ENCODE assay signal across 13 mouse cellular contexts in genomic region chr17:87958283-87958682, GRCm38 (mm10). TPM values are rescaled to one million over a fixed set of nuclear protein-coding genes. Genes with fewer than 3 reads are reported as not detected.
DNase-seq lines count a peak whose midpoint lies in the region; ATAC-seq and TF ChIP-seq lines count a peak whose summit lies in the region.
"Had no signal": no experiment of that assay in that cellular context is flagged by ENCODE, and none has a peak within 500 bp of the region (broad histone marks: within the 10 kb centered on the region; RNA-seq: fewer than 3 reads in every experiment).

No protein-coding gene starts in this region.

- TF ChIP-seq POLR2A in ES-Bruce4 (IDR thresholded peaks at IDR 0.05; ENCODE audit: insufficient read depth, low read length), result no peak

- ATAC-seq in limb, embryonic 11.5 days (ENCODE audit: insufficient number of reproducible peaks, low FRiP score, low TSS enrichment, low read depth), result no peak

- H3K4me1 ChIP-seq in limb, embryonic 11.5 days (ENCODE audit: control insufficient read depth, insufficient read depth, low read length), result no peaks in the 10 kb centered on the region
- H3K4me1 ChIP-seq in limb, embryonic 10.5 days, result no peaks in the 10 kb centered on the region; the same call in 1 of the 2 replicates
- H3K4me1 ChIP-seq in ES-Bruce4 (ENCODE audit: control insufficient read depth, insufficient read depth, low read length), result no peaks in the 10 kb centered on the region
- no peaks in the 10 kb centered on the region for H3K4me1 ChIP-seq in midbrain, embryonic 10.5 days

- no peak overlapping the region for H3K4me2 ChIP-seq in limb, embryonic 11.5 days (ENCODE audit: low read depth, severe bottlenecking)

- no peak overlapping the region for H3K4me3 ChIP-seq in limb, embryonic 11.5 days (ENCODE audit: low read depth, low read length)
- H3K4me3 ChIP-seq in limb, embryonic 10.5 days, result no peak overlapping the region
- no peak overlapping the region for H3K4me3 ChIP-seq in ES-Bruce4 (ENCODE audit: low read depth, low read length)
- no peak overlapping the region for H3K4me3 ChIP-seq in midbrain, embryonic 10.5 days

- TF ChIP-seq EP300 in ES-Bruce4 (IDR thresholded peaks at IDR 0.05; ENCODE audit: insufficient read depth, low read depth, low read length), result no peak

- peak; percentile 72 for TF ChIP-seq CTCF in ES-Bruce4 (IDR thresholded peaks at IDR 0.05; ENCODE audit: low read depth, low read length)

- H3K27me3 ChIP-seq in limb, embryonic 11.5 days (ENCODE audit: control insufficient read depth, insufficient read depth, low read length), result no peaks in the 10 kb centered on the region
- no peaks in the 10 kb centered on the region for H3K27me3 ChIP-seq in limb, embryonic 10.5 days (ENCODE audit: low read depth, poor library complexity, severe bottlenecking)
- H3K27me3 ChIP-seq in ES-Bruce4 (ENCODE audit: control insufficient read depth, insufficient read depth, low read length, poor library complexity, severe bottlenecking), result no peaks in the 10 kb centered on the region
- no peaks in the 10 kb centered on the region for H3K27me3 ChIP-seq in midbrain, embryonic 10.5 days (ENCODE audit: low read depth, poor library complexity, severe bottlenecking)

- peak; percentile 33 to 40 for DNase-seq in cerebellum, postnatal 10 days
- no peak for DNase-seq in cerebellum, adult 11 months
- DNase-seq in limb, embryonic 11.5 days (ENCODE audit: low spot score), result peak; percentile 41
- no peak for DNase-seq in limb, embryonic 10.5 days (ENCODE audit: low spot score)
- peak; percentile 25 for DNase-seq in retina, postnatal 1 day
- no peak for DNase-seq in heart, adult 8-10 months (ENCODE audit: low spot score)
- DNase-seq in midbrain, embryonic 10.5 days (ENCODE audit: low spot score), result no peak
- DNase-seq: heart, adult 18-20 months; kidney, adult 18-20 months had no signal

- H3K9me3 ChIP-seq in limb, embryonic 11.5 days (ENCODE audit: control insufficient read depth, low read length), result no peaks in the 10 kb centered on the region
- no peaks in the 10 kb centered on the region for H3K9me3 ChIP-seq in limb, embryonic 10.5 days (replicated peaks)
- peaks cover 16% of the 10 kb centered on the region for H3K9me3 ChIP-seq in ES-Bruce4 (replicated peaks; ENCODE audit: control insufficient read depth, insufficient read depth, low read length, poor library complexity, severe bottlenecking)
- H3K9me3 ChIP-seq in midbrain, embryonic 10.5 days (replicated peaks), result peaks cover 12% of the 10 kb centered on the region; the same call in 1 of the 2 replicates

- H3K36me3 ChIP-seq in limb, embryonic 11.5 days (ENCODE audit: control insufficient read depth, insufficient read depth, low read length), result no peaks in the 10 kb centered on the region
- H3K36me3 ChIP-seq in limb, embryonic 10.5 days, result no peaks in the 10 kb centered on the region
- no peaks in the 10 kb centered on the region for H3K36me3 ChIP-seq in ES-Bruce4 (ENCODE audit: control insufficient read depth, insufficient read depth, low read length, poor library complexity, severe bottlenecking)
- H3K36me3 ChIP-seq in midbrain, embryonic 10.5 days, result no peaks in the 10 kb centered on the region

- H3K9ac ChIP-seq in limb, embryonic 11.5 days (ENCODE audit: low read length), result no peak overlapping the region
- no peak overlapping the region for H3K9ac ChIP-seq in ES-Bruce4 (ENCODE audit: low read depth, poor library complexity, severe bottlenecking)

- no peak overlapping the region for H3K27ac ChIP-seq in limb, embryonic 11.5 days (replicated peaks; ENCODE audit: low read depth, low read length)
- H3K27ac ChIP-seq in limb, embryonic 10.5 days, result no peak overlapping the region
- H3K27ac ChIP-seq in ES-Bruce4 (ENCODE audit: insufficient read depth, low read length), result no peak overlapping the region
- no peak overlapping the region for H3K27ac ChIP-seq in midbrain, embryonic 10.5 days (replicated peaks)

- WGBS in limb, embryonic 11.5 days, result 70% methylated on average over 8 of the region's 8 CpGs
- WGBS in limb, embryonic 10.5 days, result 69% methylated on average over 8 of the region's 8 CpGs
- 63% methylated on average over 8 of the region's 8 CpGs for WGBS in midbrain, embryonic 10.5 days

RNA-seq across cellular contexts. Expression of gene Msh6, which starts 16.6 kb away (rescaled TPM):
- 95.7 and 105 TPM in 2 replicates for polyA plus RNA-seq in limb, embryonic 11.5 days (2014; fragmentation: Nextera tagmentation; extraction: Ambion mirVana)
- 93.6 and 104 TPM in 2 replicates for polyA plus RNA-seq in limb, embryonic 10.5 days (2016; fragmentation: Nextera tagmentation; extraction: Ambion mirVana)
- polyA plus RNA-seq in ES-Bruce4 (2011; ENCODE audit: insufficient read depth, insufficient read length, low read depth, missing spikeins), result 421 and 452 TPM in 2 replicates
- total RNA-seq in heart, adult 8-10 months (2022), result 10 to 100 TPM in 2 of 4 experiments, 1 to 10 TPM in 2; 6.8 to 11.8 (median 9.8) TPM
- 91.3 and 95.8 TPM in 2 replicates for polyA plus RNA-seq in midbrain, embryonic 10.5 days (2016; fragmentation: Nextera tagmentation; extraction: Ambion mirVana)

RNA-seq across cellular contexts. Expression of gene Rpl36-ps4, which starts 37.5 kb away (rescaled TPM):
- not detected in 2 replicates for polyA plus RNA-seq in limb, embryonic 11.5 days (2014; fragmentation: Nextera tagmentation; extraction: Ambion mirVana)
- not detected in 2 replicates for polyA plus RNA-seq in limb, embryonic 10.5 days (2016; fragmentation: Nextera tagmentation; extraction: Ambion mirVana)
- not detected in 2 replicates for polyA plus RNA-seq in ES-Bruce4 (2011; ENCODE audit: insufficient read depth, insufficient read length, low read depth, missing spikeins)
- not detected for total RNA-seq in heart, adult 8-10 months (2022)
- polyA plus RNA-seq in midbrain, embryonic 10.5 days (2016; fragmentation: Nextera tagmentation; extraction: Ambion mirVana), result not detected in 2 replicates
- total RNA-seq: heart, adult 18-20 months; left cerebral cortex, postnatal 36 days had no signal
- polyA plus RNA-seq: forebrain, embryonic 11.5 days; stomach, embryonic 16.5 days had no signal

Comparison
In these comparisons a context has a peak if more than half of its experiments do, and no peak if none do; other contexts are left out.
1. DNase-seq: peak in cerebellum, postnatal 10 days (2 of 2), limb, embryonic 11.5 days (single experiment) and retina, postnatal 1 day (single experiment); none in cerebellum, adult 11 months (single experiment), limb, embryonic 10.5 days (single experiment), heart, adult 8-10 months (single experiment) and midbrain, embryonic 10.5 days (single experiment).